Comparison of ENCODE assay signal across 28 mouse cellular contexts in the genomic region with DNA sequence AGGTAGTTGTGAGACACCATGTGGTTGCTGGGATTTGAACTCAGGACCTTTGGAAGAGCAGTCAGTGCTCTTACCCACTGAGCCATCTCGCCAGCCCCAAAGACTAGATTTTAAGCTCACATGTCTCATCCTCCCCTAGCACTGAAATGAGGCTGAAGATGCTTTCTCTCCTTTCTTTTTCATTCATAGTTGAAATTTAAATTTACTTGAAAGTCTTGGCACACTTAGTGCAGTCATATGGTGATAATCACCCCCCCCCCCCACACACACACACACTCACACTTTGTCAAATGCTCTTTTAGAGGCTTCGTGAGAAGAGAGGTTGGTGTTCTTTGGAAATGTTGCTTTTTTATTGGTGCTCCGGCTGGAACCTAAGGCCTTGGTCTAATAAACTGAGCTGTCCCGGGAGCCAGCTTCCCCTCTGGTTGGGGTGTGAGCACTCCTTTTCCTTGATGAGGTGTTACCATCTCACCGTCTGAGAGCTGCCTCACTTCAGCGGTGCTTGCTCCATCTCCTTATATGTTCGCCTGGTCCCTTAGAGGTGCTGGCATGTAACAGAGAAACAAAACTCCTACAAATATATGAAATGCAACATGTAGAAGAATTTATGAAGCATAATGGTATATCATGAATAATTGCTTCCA. TPM values are rescaled to one million over a fixed set of nuclear protein-coding genes. Genes with fewer than 3 reads are reported as not detected.
A peak's percentile ranks its signal among the peaks of the same experiment; 100 is the strongest.
DNase-seq lines count a peak whose midpoint lies in the region; ATAC-seq and TF ChIP-seq lines count a peak whose summit lies in the region.
"Had no signal": no experiment of that assay in that cellular context is flagged by ENCODE, and none has a peak within 500 bp of the region (broad histone marks: within the 10 kb centered on the region; RNA-seq: fewer than 3 reads in every experiment).

No protein-coding gene starts in this region.

- H3K27ac ChIP-seq in MEL (ENCODE audit: control insufficient read depth, low read depth, low read length): no peak overlapping the region
- H3K27ac ChIP-seq: embryonic facial prominence, embryonic 12.5 days; embryonic facial prominence, embryonic 15.5 days; forebrain, embryonic 12.5 days; gastrocnemius, adult 2 months; heart, embryonic 15.5 days; hindbrain, embryonic 10.5 days; hindbrain, embryonic 13.5 days; intestine, embryonic 15.5 days had no signal

- no peak for TF ChIP-seq CTCF in MEL (IDR thresholded peaks at IDR 0.05 in 2 of 3, conservative IDR thresholded peaks at IDR 0.05 in 1 of 3; ENCODE audit: control insufficient read depth in 1 of 3, insufficient read depth in 1 of 3, low read depth in 2 of 3, low read length in 3 of 3, poor library complexity in 1 of 3, severe bottlenecking in 1 of 3)

- no peak for TF ChIP-seq RAD21 in MEL (IDR thresholded peaks at IDR 0.05; ENCODE audit: low read depth, low read length)

- TF ChIP-seq POLR2A in MEL (IDR thresholded peaks at IDR 0.05; ENCODE audit: control insufficient read depth in 1 of 2, insufficient read depth in 1 of 2, low read depth in 1 of 2, low read length in 2 of 2, poor library complexity in 1 of 2): no peak

- no peaks in the 10 kb centered on the region for H3K79me2 ChIP-seq in MEL (ENCODE audit: control insufficient read depth, insufficient read depth, low read length, poor library complexity)

- no peaks in the 10 kb centered on the region for H3K4me1 ChIP-seq in MEL (ENCODE audit: control insufficient read depth in 1 of 2, insufficient read depth in 2 of 2, low read length in 2 of 2)
- H3K4me1 ChIP-seq: embryonic facial prominence, embryonic 15.5 days; heart, embryonic 15.5 days; intestine, embryonic 15.5 days had no signal

- no peak for TF ChIP-seq EP300 in MEL (IDR thresholded peaks at IDR 0.05; ENCODE audit: low read depth in 1 of 2, low read length in 2 of 2)

- H3K9me3 ChIP-seq in MEL (replicated peaks; ENCODE audit: insufficient read depth, low read length): no peaks in the 10 kb centered on the region
- H3K9me3 ChIP-seq: embryonic facial prominence, embryonic 12.5 days; embryonic facial prominence, embryonic 15.5 days; forebrain, embryonic 12.5 days; heart, embryonic 12.5 days; heart, embryonic 15.5 days; hindbrain, embryonic 10.5 days; hindbrain, embryonic 13.5 days; intestine, embryonic 15.5 days had no signal

- DNase-seq in frontal cortex, postnatal 14 days (ENCODE audit: low spot score in 2 of 2): no peak
- DNase-seq in MEL (ENCODE audit: low read depth, low spot score): no peak
- peak; percentile 41 for DNase-seq in brain, adult 2 months (ENCODE audit: low read depth, low spot score)
- DNase-seq in gastrocnemius, postnatal 14 days: no peak
- DNase-seq in layer of hippocampus, postnatal 25 days (ENCODE audit: extremely low spot score in 1 of 2, low spot score in 1 of 2): no peak
- DNase-seq: adrenal gland, adult 8-10 months; adrenal gland, postnatal 25 days; cerebellum, adult 11 months; cerebellum, adult 2 months; cerebellum, adult 9-11 months; cerebellum, postnatal 25 days; gastrocnemius, adult 2 months; gastrocnemius, postnatal 25 days; heart, adult 18-20 months; heart, postnatal 10 days; heart, postnatal 36 days had no signal

- peak; percentile 62 for ATAC-seq in frontal cortex, adult (ENCODE audit: low TSS enrichment)
- ATAC-seq: activated CD4-positive, CD25-positive, alpha-beta regulatory T cell, adult 4 months; CD4-positive, CD25-positive, alpha-beta regulatory T cell, adult 4 months; hindbrain, embryonic 16.5 days; intestine, embryonic 15.5 days had no signal

- no peak overlapping the region for H3K9ac ChIP-seq in MEL (ENCODE audit: control insufficient read depth, low read depth, low read length, poor library complexity, severe bottlenecking)
- H3K9ac ChIP-seq: embryonic facial prominence, embryonic 12.5 days; embryonic facial prominence, embryonic 15.5 days; forebrain, embryonic 12.5 days; heart, embryonic 12.5 days; heart, embryonic 15.5 days; hindbrain, embryonic 13.5 days; intestine, embryonic 15.5 days had no signal

- H3K27me3 ChIP-seq in MEL (ENCODE audit: control insufficient read depth in 1 of 2, insufficient read depth in 2 of 2, low read length in 2 of 2): no peaks in the 10 kb centered on the region
- H3K27me3 ChIP-seq: embryonic facial prominence, embryonic 12.5 days; embryonic facial prominence, embryonic 15.5 days; forebrain, embryonic 12.5 days; heart, embryonic 12.5 days; heart, embryonic 15.5 days; hindbrain, embryonic 13.5 days; intestine, embryonic 15.5 days had no signal

- no peaks in the 10 kb centered on the region for H3K36me3 ChIP-seq in MEL (ENCODE audit: control insufficient read depth in 1 of 2, insufficient read depth in 2 of 2, low read length in 2 of 2)
- H3K36me3 ChIP-seq: embryonic facial prominence, embryonic 12.5 days; heart, embryonic 15.5 days; intestine, embryonic 15.5 days had no signal

- intact Hi-C loops in gastrocnemius, postnatal 14 days (cut with DNase I; ENCODE audit: low total_unique reads): no loop called here

- H3K4me3 ChIP-seq in MEL (ENCODE audit: control insufficient read depth in 1 of 2, insufficient read depth in 1 of 2, low read depth in 2 of 2, low read length in 2 of 2): no peak overlapping the region
- H3K4me3 ChIP-seq: embryonic facial prominence, embryonic 12.5 days; embryonic facial prominence, embryonic 15.5 days; forebrain, embryonic 12.5 days; gastrocnemius, adult 2 months; heart, embryonic 12.5 days; heart, embryonic 15.5 days; hindbrain, embryonic 10.5 days; hindbrain, embryonic 13.5 days; intestine, embryonic 15.5 days had no signal

TF ChIP-seq in MEL, 35 proteins besides CTCF, POLR2A, EP300 and RAD21:
- TF ChIP-seq TBP (IDR thresholded peaks at IDR 0.05; ENCODE audit: low read depth, low read length): 0 out of 2 replicates have a peak, but pooled peaks have one; percentile 36
- TF ChIP-seq ETS1 (IDR thresholded peaks at IDR 0.05; ENCODE audit: low read depth, low read length): no peak

RNA-seq across cellular contexts. Expression of a gene that starts 8.0 kb away (rescaled TPM):
- 2.5 and 3.8 TPM in 2 replicates for total RNA-seq in MEL (2012; rRNA removed)
- polyA plus RNA-seq in MEL (2012; ENCODE audit: insufficient read depth in 1 of 2, insufficient read length in 2 of 2, low read depth in 1 of 2, low replicate concordance in 2 of 2, missing spikeins in 1 of 2): 1 to 10 TPM in 1 of 2 experiments, not detected in 1; 4.9 TPM
- 1 to 10 TPM; 6.5 to 6.7 TPM for total RNA-seq in gastrocnemius, postnatal 14 days (2021)
- total RNA-seq in layer of hippocampus, postnatal 25 days (2021): 10 to 100 TPM; 41.3 to 51.0 TPM

RNA-seq across cellular contexts. Expression of a gene that starts 46.8 kb away (rescaled TPM):
- 4.2 and 5.9 TPM in 2 replicates for total RNA-seq in MEL (2012; rRNA removed)
- polyA plus RNA-seq in MEL (2012; ENCODE audit: insufficient read depth in 1 of 2, insufficient read length in 2 of 2, low read depth in 1 of 2, low replicate concordance in 2 of 2, missing spikeins in 1 of 2): 10 to 100 TPM in 1 of 2 experiments, not detected in 1; 12.0 TPM
- 1 to 10 TPM; 3.0 to 4.7 TPM for total RNA-seq in gastrocnemius, postnatal 14 days (2021)
- total RNA-seq in layer of hippocampus, postnatal 25 days (2021): 1 to 10 TPM; 4.2 to 5.3 TPM

RNA-seq across cellular contexts. Expression of a gene that starts 46.8 kb away (rescaled TPM):
- total RNA-seq in MEL (2012; rRNA removed): 0.46 and 0.96 TPM in 2 replicates
- 1 to 10 TPM in 1 of 2 experiments, not detected in 1; 1.7 TPM for polyA plus RNA-seq in MEL (2012; ENCODE audit: insufficient read depth in 1 of 2, insufficient read length in 2 of 2, low read depth in 1 of 2, low replicate concordance in 2 of 2, missing spikeins in 1 of 2)
- total RNA-seq in gastrocnemius, postnatal 14 days (2021): under 1 TPM; 0.41 to 0.42 TPM
- 1 to 10 TPM; 1.5 to 2.1 TPM for total RNA-seq in layer of hippocampus, postnatal 25 days (2021)

RNA-seq across cellular contexts. Expression of a gene that starts 52.8 kb away (rescaled TPM):
- total RNA-seq in MEL (2012; rRNA removed): 0.54 and 0.59 TPM in 2 replicates
- polyA plus RNA-seq in MEL (2012; ENCODE audit: insufficient read depth in 1 of 2, insufficient read length in 2 of 2, low read depth in 1 of 2, low replicate concordance in 2 of 2, missing spikeins in 1 of 2): under 1 TPM in 1 of 2 experiments, not detected in 1; 0.32 TPM
- total RNA-seq in gastrocnemius, postnatal 14 days (2021): under 1 TPM; 0.51 to 0.84 TPM
- 1 to 10 TPM; 3.3 TPM for total RNA-seq in layer of hippocampus, postnatal 25 days (2021)
